11 mouse cellular contexts compared by ENCODE assay signal in genomic region chr9:36990626-36991368, GRCm38 (mm10).
A peak's percentile ranks its signal among the peaks of the same experiment; 100 is the strongest.
DNase-seq lines count a peak whose midpoint lies in the region; ATAC-seq lines count a peak whose summit lies in the region.
"Had no signal": no experiment of that assay in that cellular context is flagged by ENCODE, and none has a peak within 500 bp of the region (broad histone marks: within the 10 kb centered on the region; RNA-seq: fewer than 3 reads in every experiment).

No protein-coding gene starts in this region.

- DNase-seq in hindbrain, embryonic 10.5 days (ENCODE audit: low spot score): no peak
- DNase-seq in hindbrain, embryonic 11.5 days (ENCODE audit: low spot score): no peak
- peak; percentile 29 for DNase-seq in ovary, adult 18-20 months (ENCODE audit: low spot score)
- DNase-seq in ovary, postnatal 14 days (ENCODE audit: low spot score): no peak
- DNase-seq in testis, postnatal 14 days (ENCODE audit: low spot score): peak; percentile 31
- no peak for DNase-seq in urinary bladder, postnatal 14 days (ENCODE audit: low spot score)
- DNase-seq: cerebellum, postnatal 10 days; layer of hippocampus, adult 9-11 months had no signal

- peak overlapping the region; percentile 67 for H3K27ac ChIP-seq in hindbrain, embryonic 10.5 days
- no peak overlapping the region for H3K27ac ChIP-seq in hindbrain, embryonic 11.5 days (ENCODE audit: low read depth, low read length)
- peak overlapping the region; percentile 42 for H3K27ac ChIP-seq in midbrain, embryonic 12.5 days (replicated peaks)
- H3K27ac ChIP-seq: embryonic facial prominence, embryonic 12.5 days had no signal

- H3K9ac ChIP-seq in hindbrain, embryonic 11.5 days (ENCODE audit: low read depth, low read length): no peak overlapping the region
- no peak overlapping the region for H3K9ac ChIP-seq in midbrain, embryonic 12.5 days (replicated peaks)
- H3K9ac ChIP-seq: embryonic facial prominence, embryonic 12.5 days had no signal

- H3K4me1 ChIP-seq in hindbrain, embryonic 10.5 days (replicated peaks): peaks cover 10% of the 10 kb centered on the region
- no peaks in the 10 kb centered on the region for H3K4me1 ChIP-seq in hindbrain, embryonic 11.5 days (replicated peaks; ENCODE audit: control insufficient read depth, insufficient read depth, low read length)
- H3K4me1 ChIP-seq in midbrain, embryonic 12.5 days: peaks cover 9% of the 10 kb centered on the region

- no peak overlapping the region for H3K4me2 ChIP-seq in hindbrain, embryonic 11.5 days (replicated peaks; ENCODE audit: low read depth, low read length)
- no peak overlapping the region for H3K4me2 ChIP-seq in midbrain, embryonic 12.5 days (replicated peaks)
- H3K4me2 ChIP-seq: embryonic facial prominence, embryonic 12.5 days had no signal

- H3K9me3 ChIP-seq in hindbrain, embryonic 10.5 days: no peaks in the 10 kb centered on the region
- no peaks in the 10 kb centered on the region for H3K9me3 ChIP-seq in hindbrain, embryonic 11.5 days (ENCODE audit: control insufficient read depth, low read length)
- no peaks in the 10 kb centered on the region for H3K9me3 ChIP-seq in midbrain, embryonic 12.5 days
- H3K9me3 ChIP-seq: embryonic facial prominence, embryonic 12.5 days had no signal

- WGBS in hindbrain, embryonic 10.5 days: 75% methylated on average over 13 of the region's 13 CpGs
- WGBS in hindbrain, embryonic 11.5 days: 75% methylated on average over 13 of the region's 13 CpGs
- WGBS in midbrain, embryonic 12.5 days: 71% methylated on average over 13 of the region's 13 CpGs

- H3K4me3 ChIP-seq in hindbrain, embryonic 10.5 days: no peak overlapping the region
- H3K4me3 ChIP-seq in hindbrain, embryonic 11.5 days (ENCODE audit: low read depth, low read length): no peak overlapping the region
- no peak overlapping the region for H3K4me3 ChIP-seq in midbrain, embryonic 12.5 days
- H3K4me3 ChIP-seq: embryonic facial prominence, embryonic 12.5 days had no signal

- no peaks in the 10 kb centered on the region for H3K27me3 ChIP-seq in hindbrain, embryonic 10.5 days (ENCODE audit: insufficient read depth, poor library complexity, severe bottlenecking)
- no peaks in the 10 kb centered on the region for H3K27me3 ChIP-seq in hindbrain, embryonic 11.5 days (ENCODE audit: control insufficient read depth, insufficient read depth, low read length)
- no peaks in the 10 kb centered on the region for H3K27me3 ChIP-seq in midbrain, embryonic 12.5 days
- H3K27me3 ChIP-seq: embryonic facial prominence, embryonic 12.5 days had no signal

- H3K36me3 ChIP-seq in hindbrain, embryonic 10.5 days: peaks cover 13% of the 10 kb centered on the region; the same call in 1 of the 2 replicates
- H3K36me3 ChIP-seq in hindbrain, embryonic 11.5 days (ENCODE audit: control insufficient read depth, insufficient read depth, low read length): no peaks in the 10 kb centered on the region
- no peaks in the 10 kb centered on the region for H3K36me3 ChIP-seq in midbrain, embryonic 12.5 days
- H3K36me3 ChIP-seq: embryonic facial prominence, embryonic 12.5 days had no signal

- no peak for ATAC-seq in hindbrain, embryonic 11.5 days (ENCODE audit: low FRiP score)
- no peak for ATAC-seq in midbrain, embryonic 12.5 days (ENCODE audit: low FRiP score, low read depth)
- ATAC-seq: intestine, embryonic 16.5 days had no signal

Comparison
In these comparisons a context has a peak if more than half of its experiments do, and no peak if none do; other contexts are left out.
1. DNase-seq: peak in ovary, adult 18-20 months (single experiment) and testis, postnatal 14 days (single experiment); none in hindbrain, embryonic 10.5 days (single experiment), hindbrain, embryonic 11.5 days (single experiment), ovary, postnatal 14 days (single experiment) and urinary bladder, postnatal 14 days (single experiment).